Mouse (Mus musculus) midbrain, embryonic 12.5 days (tissue): ENCODE data around the gene Dbndd2. TPM values are rescaled to one million over a fixed set of nuclear protein-coding genes. Genes with fewer than 3 reads are reported as not detected.
A peak's percentile ranks its signal among the peaks of the same experiment; 100 is the strongest.

ENCODE experiments used
- ATAC-seq: fragments of 200-750 bp; cut with Nextera tagmentation; 2 replicates; pipeline ENCODE4 v1.8.0; 2017; ENCODE audit warnings: low read depth, moderate TSS enrichment, moderate library complexity; ENCODE audit not compliant: low FRiP score
- H3K27ac ChIP-seq: fragments of 300-500 bp; sonication (generic); replicated peaks from 2 replicates; pipeline ENCODE4 v1.5.1; 2016; ENCODE audit warnings: mild to moderate bottlenecking
- H3K27me3 ChIP-seq: fragments of 300-500 bp; sonication (generic); 2 replicates; pipeline ENCODE4 v1.6.1; 2016; ENCODE audit warnings: mild to moderate bottlenecking
- H3K36me3 ChIP-seq: fragments of 300-500 bp; sonication (generic); 2 replicates; pipeline ENCODE4 v1.6.1; 2016
- H3K4me1 ChIP-seq: fragments of 300-500 bp; sonication (generic); 2 replicates; pipeline ENCODE4 v1.6.1; 2016
- H3K4me2 ChIP-seq: fragments of 300-500 bp; sonication (generic); replicated peaks from 2 replicates; pipeline ENCODE4 v1.6.1; 2016; ENCODE audit warnings: mild to moderate bottlenecking, moderate library complexity
- H3K4me3 ChIP-seq: fragments of 300-500 bp; sonication (generic); 2 replicates; pipeline ENCODE4 v1.5.1; 2016; ENCODE audit warnings: mild to moderate bottlenecking
- H3K9ac ChIP-seq: fragments of 300-500 bp; sonication (generic); replicated peaks from 2 replicates; pipeline ENCODE4 v1.6.1; 2016; ENCODE audit warnings: mild to moderate bottlenecking, moderate library complexity
- H3K9me3 ChIP-seq: fragments of 300-500 bp; sonication (generic); 2 replicates; pipeline ENCODE4 v1.6.1; 2016; ENCODE audit warnings: mild to moderate bottlenecking
- WGBS: fragments of 180-500 bp; shearing (Covaris S2); methylation state at CpG from one replicate; pipeline ENCODE4 v1.1.7; 2016; 5-methylcytosine and 5-hydroxymethylcytosine counted together
- polyA plus RNA-seq: library from polyadenylated mRNA; unstranded; fragments of >200 nt; fragmentation: Nextera tagmentation; extraction: Ambion mirVana; gene quantifications from 2 replicates; pipeline ENCODE4 v1.2.1, GENCODE M21; 2016

Gene Dbndd2
- polyA plus RNA-seq, 1 experiment from 2014 or later = 4.7 TPM

DNA sequence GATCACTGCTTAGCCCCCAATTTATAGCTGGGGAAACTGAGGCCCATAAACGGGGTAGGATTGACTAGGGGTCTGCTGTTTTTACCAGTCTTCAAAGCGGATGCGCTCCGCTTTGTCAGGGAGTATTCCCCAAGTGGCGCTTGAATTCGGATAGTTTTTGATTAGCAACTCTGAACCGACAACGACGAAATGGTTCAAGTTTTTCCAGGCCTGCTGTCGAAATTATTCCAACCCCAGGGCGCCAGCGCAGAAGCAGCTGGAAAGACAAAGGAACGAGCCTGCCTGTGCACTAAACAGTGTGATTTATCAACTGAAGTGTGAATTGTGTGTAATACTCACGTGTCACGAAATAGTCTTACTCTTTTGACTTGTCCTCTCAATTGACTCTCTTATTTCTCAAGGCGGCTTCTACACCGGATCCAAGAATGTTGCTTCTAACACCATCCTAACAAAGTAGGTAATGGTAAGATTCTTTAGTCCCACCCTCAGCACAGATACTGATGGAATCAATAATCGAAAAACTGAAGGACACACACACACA lies 42.4 kb upstream of the Dbndd2 start, which contains the start of gene Sdc4:
Gene Sdc4 (minus strand): TSS at position 428 of the 541 bp plus-strand sequence.
- H3K4me1 ChIP-seq = peaks cover 24% of the 10 kb centered on the region
- peak within 1 kb of the TSS; percentile 52 for H3K4me3 ChIP-seq
- H3K27me3 ChIP-seq = peaks cover 29% of the 10 kb centered on the region
- 7% methylated on average over 18 of the region's 18 CpGs for WGBS
- no peaks in the 10 kb centered on the region for H3K36me3 ChIP-seq
- peak within 1 kb of the TSS; percentile 62 for H3K9ac ChIP-seq
- peak within 1 kb of the TSS; percentile 91 for H3K4me2 ChIP-seq
- 0 out of 2 replicates have a peak, but pooled peaks have one; percentile 19 for ATAC-seq
- no peaks in the 10 kb centered on the region for H3K9me3 ChIP-seq
- H3K27ac ChIP-seq = no peak within 1 kb of the TSS

DNA sequence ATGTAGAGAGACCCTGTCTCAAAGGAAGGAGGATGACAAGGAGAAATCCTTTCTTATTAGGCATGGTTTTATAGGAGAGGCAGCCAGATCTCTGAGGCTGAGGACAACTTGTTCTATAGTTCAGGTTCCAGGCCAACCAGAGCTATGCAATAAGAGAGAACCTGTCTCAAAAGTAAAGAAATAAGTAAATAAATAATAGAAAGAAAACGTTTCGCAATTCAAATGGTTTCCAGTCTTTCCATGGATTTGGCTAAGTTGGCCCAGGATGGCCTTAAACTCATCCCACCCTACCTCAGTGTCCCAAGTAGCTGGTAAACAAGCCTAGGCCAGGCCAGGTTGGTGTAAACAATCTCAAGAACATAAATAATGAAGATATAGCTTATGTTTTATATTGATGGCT lies 41.2 kb upstream of the Dbndd2 start:
- Histone ChIP-seq H3K36me3 (no peaks in the 10 kb centered on the region), H3K4me2 (no peak overlapping the region), H3K9me3 (no peaks in the 10 kb centered on the region), H3K9ac (no peak overlapping the region), H3K4me1 (peaks cover 24% of the 10 kb centered on the region), H3K27me3 (peaks cover 25% of the 10 kb centered on the region), H3K27ac (no peak overlapping the region), H3K4me3 (no peak overlapping the region)
- no peak for ATAC-seq
- WGBS = 92% methylated on average over 2 of the region's 2 CpGs

DNA sequence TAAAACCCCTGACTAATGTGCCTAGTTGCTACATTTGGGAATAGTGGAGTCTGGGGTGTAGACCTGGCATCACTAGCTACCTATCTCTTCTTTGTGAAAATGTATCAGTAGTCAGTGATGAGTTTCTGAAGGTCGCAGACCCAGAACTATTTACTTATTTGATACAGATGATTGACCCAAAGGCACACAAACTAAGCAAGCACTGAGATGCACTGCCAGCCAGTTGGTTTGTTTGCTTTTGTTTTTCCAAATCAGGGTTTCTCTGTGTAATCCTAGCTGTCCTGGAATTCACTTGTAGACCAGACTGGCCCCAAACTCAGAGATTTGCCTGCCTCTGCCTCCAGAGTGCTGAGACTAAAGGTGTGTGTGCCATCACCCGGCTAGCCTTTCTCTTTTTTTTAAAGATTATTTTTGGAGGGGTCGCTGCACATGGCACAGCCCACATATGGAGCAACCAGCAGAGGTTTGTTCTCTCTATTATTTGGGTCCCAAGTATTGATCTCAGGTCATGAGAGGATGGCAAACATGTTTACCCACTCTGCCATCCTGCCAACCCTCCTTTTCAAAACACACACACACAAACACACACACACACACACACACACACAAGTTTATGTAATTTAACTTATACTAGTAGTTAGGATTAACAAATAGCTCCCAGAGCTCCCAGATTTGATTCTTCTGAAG lies 40.4 kb upstream of the Dbndd2 start:
- H3K4me2 ChIP-seq = no peak overlapping the region
- peaks cover 21% of the 10 kb centered on the region for H3K27me3 ChIP-seq
- H3K4me1 ChIP-seq = peaks cover 24% of the 10 kb centered on the region
- H3K36me3 ChIP-seq = no peaks in the 10 kb centered on the region
- no peak overlapping the region for H3K4me3 ChIP-seq
- no peaks in the 10 kb centered on the region for H3K9me3 ChIP-seq
- no peak for ATAC-seq
- 74% methylated on average over 3 of the region's 3 CpGs for WGBS
- H3K9ac ChIP-seq = no peak overlapping the region
- H3K27ac ChIP-seq = no peak overlapping the region

DNA sequence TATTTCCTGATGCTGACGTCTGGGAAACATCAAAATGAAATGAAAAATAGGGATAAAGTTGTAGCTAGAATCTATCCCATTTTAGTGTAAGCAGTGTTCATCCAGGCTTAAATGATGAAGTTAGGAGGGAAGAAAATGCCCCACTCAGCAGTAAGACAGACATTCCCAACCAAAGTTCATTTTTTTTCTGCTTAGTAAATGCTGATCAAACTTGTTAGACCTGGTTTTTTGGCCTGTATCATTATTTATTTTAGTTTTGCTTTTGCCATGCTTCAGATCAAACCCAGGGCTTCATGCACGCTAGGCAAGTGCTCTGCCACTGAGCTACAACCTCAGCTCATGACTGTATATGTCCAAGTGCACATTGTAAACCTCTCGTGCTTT lies 39.8 kb upstream of the Dbndd2 start:
- H3K4me1 ChIP-seq = peaks cover 24% of the 10 kb centered on the region
- peaks cover 16% of the 10 kb centered on the region for H3K27me3 ChIP-seq
- H3K9me3 ChIP-seq = no peaks in the 10 kb centered on the region
- ATAC-seq = no peak
- H3K27ac ChIP-seq = no peak overlapping the region
- H3K9ac ChIP-seq = no peak overlapping the region
- H3K4me2 ChIP-seq = no peak overlapping the region
- H3K4me3 ChIP-seq = no peak overlapping the region
- no peaks in the 10 kb centered on the region for H3K36me3 ChIP-seq
- WGBS = 80% methylated on average over 3 of the region's 3 CpGs

DNA sequence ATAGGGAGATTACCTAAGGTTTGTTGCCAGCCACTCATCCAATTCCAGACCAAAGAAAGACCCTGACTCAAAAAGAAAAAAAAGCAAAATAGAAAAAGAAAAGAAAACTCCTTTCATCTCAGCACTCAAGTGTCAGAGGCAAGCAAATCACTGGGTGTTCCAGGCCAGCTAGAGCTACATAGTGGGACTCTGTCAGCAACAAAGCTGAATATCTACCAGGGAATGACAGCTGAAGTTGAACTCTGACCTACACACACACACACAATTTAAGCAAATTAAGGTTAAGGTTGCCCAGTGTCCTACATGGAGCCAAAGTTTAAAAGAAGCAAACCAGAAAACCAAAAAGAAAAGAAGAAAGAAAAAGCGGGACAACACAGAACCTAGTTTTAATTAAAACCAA lies 37.8 kb upstream of the Dbndd2 start:
- Histone ChIP-seq H3K9me3 (no peaks in the 10 kb centered on the region), H3K27ac (no peak overlapping the region), H3K9ac (no peak overlapping the region), H3K4me2 (no peak overlapping the region), H3K4me3 (no peak overlapping the region), H3K36me3 (no peaks in the 10 kb centered on the region), H3K4me1 (0 out of 2 replicates have a peak, but pooled peaks cover 7% of the 10 kb centered on the region), H3K27me3 (no peaks in the 10 kb centered on the region)
- 82% methylated on average over 1 of the region's 1 CpGs for WGBS
- ATAC-seq = no peak

DNA sequence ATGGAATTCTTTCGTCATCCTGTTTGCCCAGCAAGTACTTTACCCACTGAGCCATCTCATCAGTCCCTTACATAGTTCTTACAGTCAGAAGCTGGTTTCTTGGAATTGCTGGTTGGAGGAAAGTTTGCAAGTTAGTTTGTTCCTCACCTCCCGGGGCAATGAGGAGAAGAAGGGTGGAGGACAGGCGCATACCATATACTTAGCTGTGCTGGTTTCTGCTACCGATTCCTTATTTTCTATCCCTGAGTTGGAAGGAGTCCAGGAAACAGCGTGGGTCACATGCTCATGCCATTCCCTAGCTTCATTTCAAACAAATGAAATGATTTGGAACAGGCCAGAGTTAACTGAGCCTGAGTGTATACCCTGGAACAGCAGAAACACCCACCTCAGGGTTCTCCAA lies 37.0 kb upstream of the Dbndd2 start:
- no peak for ATAC-seq
- 75% methylated on average over 5 of the region's 5 CpGs for WGBS

DNA sequence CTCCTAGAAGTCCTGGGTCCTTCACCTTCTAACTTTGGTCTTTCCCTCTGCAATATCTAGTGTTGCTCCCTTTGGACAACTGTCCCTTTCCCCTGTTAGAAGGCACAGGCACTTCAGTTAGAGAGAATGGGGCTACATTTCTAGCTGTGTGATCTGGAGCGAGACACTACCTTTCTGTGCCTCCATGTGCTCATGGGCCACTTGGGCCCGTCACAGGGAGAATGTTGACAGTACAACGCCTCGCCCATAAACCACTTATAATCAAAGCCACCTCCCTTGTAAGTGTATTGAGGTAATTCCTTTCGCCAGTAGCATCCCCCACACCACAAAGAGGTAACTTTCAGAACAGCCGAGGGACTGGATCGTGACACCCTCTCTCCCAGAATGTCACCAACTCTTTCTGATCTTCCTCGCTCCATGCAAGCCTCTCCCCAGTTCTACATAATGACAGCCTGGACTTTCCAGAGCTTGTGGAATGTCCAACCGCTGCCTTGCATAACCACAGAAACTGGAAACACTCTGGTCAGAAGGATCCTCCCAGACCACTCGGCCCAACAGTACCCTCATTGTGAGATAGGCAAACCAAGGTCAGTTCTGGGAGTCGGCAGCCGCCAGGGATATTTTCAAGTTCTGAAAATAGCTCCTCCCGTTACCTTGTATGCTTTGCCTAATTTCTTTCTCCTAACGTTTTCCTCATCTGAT lies 36.4 kb upstream of the Dbndd2 start:
- no peak overlapping the region for H3K9ac ChIP-seq
- 90% methylated on average over 14 of the region's 14 CpGs for WGBS
- H3K4me1 ChIP-seq = no peaks in the 10 kb centered on the region
- no peak overlapping the region for H3K27ac ChIP-seq
- no peaks in the 10 kb centered on the region for H3K9me3 ChIP-seq
- H3K36me3 ChIP-seq = no peaks in the 10 kb centered on the region
- no peaks in the 10 kb centered on the region for H3K27me3 ChIP-seq
- ATAC-seq = no peak
- no peak overlapping the region for H3K4me2 ChIP-seq
- no peak overlapping the region for H3K4me3 ChIP-seq

More for the DNA sequence above, 37.0 kb upstream of the Dbndd2 start:
- no peak overlapping the region for H3K27ac ChIP-seq
- H3K27me3 ChIP-seq = no peaks in the 10 kb centered on the region
- no peak overlapping the region for H3K4me2 ChIP-seq
- no peak overlapping the region for H3K4me3 ChIP-seq
- H3K9ac ChIP-seq = no peak overlapping the region
- no peaks in the 10 kb centered on the region for H3K36me3 ChIP-seq
- H3K9me3 ChIP-seq = no peaks in the 10 kb centered on the region
- H3K4me1 ChIP-seq = no peaks in the 10 kb centered on the region

DNA sequence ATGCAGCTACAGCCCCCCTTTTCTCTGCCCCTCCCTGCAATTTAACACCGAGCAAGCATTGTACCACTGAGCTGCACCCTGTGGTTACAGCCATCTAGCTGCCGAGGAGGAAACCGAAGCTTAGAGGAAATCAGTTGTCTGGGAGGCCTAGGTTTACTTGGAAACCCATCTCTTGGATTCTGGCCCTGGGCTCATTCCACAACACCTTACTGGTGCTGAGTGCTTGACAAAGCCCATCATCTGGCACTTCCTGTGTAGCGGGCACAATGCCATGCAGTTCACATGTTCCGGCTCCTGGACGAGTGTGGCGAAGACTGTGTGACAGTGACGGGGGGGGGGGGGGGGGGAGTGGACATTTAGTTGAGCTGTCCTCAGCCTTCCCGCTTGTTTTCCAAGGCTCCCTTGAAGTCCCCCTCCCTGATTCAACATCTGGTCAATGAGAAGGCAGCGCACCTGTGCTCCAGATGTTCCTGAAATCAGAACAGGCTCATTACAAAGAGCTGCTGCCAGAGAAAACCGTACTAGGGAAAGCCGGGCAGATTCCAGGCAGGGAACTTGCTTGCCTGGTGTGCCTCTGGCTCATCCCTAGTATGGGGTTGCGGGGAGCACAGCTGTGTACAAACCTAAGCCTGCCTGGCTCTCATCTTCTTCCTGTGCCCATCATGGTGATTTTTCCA lies 33.8 kb upstream of the Dbndd2 start:
- no peaks in the 10 kb centered on the region for H3K27me3 ChIP-seq
- no peak for ATAC-seq
- peaks cover 10% of the 10 kb centered on the region; the same call in 1 of the 2 replicates for H3K4me1 ChIP-seq
- H3K27ac ChIP-seq = no peak overlapping the region
- H3K4me3 ChIP-seq = no peak overlapping the region
- H3K9ac ChIP-seq = no peak overlapping the region
- WGBS = 46% methylated on average over 13 of the region's 13 CpGs
- H3K36me3 ChIP-seq = no peaks in the 10 kb centered on the region
- no peaks in the 10 kb centered on the region for H3K9me3 ChIP-seq
- no peak overlapping the region for H3K4me2 ChIP-seq

DNA sequence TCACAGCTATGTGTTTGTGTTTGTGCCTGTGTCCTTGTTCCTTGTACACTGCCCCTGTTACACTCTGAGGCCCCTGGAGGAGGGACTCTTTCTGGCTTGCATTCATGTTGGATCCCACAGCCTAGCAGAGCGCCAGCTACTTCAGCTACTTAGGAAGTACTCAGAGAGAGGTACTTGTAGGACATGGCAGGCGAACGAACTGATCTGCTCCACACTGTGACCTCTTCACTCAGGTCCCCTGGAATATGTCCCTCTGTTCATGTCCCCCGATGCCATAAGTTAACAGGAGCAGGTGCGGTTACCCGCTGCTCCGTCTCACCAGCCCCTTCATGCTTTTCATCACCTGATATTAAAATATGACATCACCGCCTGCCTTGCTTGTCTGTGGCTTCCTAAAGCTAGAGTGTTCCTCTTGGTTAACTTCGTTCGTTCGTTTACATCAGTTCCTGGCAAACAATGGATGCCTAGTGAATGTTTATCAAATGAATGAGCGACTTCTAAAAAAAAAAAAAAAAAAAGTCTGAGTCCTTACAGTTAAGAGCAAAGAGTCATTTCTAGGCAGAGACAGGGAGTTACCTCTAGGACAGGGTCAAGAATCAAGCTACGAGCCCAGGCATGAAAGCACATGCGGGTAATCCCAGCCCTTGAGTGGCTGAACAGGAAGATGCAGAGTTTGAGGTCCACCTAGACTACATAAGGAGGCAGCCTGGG lies 32.7 kb upstream of the Dbndd2 start:
- Histone ChIP-seq H3K27me3 (no peaks in the 10 kb centered on the region), H3K9ac (no peak overlapping the region), H3K36me3 (no peaks in the 10 kb centered on the region), H3K27ac (no peak overlapping the region), H3K4me1 (peaks cover 10% of the 10 kb centered on the region; the same call in 1 of the 2 replicates), H3K4me2 (no peak overlapping the region), H3K9me3 (no peaks in the 10 kb centered on the region), H3K4me3 (no peak overlapping the region)
- ATAC-seq = no peak
- WGBS = 88% methylated on average over 14 of the region's 14 CpGs

DNA sequence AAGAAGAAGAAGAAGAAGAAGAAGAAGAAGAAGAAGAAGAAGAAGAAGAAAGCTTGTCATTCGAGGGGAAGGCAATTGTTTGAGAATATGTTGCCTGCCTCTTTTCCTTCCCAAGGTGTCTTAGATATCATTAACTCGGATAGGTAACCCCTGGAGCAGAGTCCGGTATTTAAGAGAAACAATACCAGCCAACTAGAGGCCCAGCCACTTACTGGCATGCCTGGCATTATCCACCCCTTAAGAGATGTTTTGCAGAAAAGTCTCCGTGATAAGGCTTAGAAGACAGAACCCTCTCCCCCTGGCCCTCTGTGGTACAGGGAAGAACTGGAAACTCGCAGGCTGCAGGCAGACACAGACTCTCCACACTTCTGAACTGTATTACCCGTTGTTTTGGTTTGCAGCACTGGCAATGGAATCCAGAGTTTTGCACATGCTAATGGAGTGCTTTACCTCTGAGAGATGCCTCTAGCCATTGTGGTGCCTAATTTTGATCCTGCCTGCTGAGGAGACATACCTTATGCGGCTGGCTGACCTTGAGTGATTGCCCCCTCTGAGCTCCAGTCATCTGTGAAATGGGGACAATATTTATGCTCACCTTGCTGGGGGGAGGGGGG lies 31.9 kb upstream of the Dbndd2 start:
- H3K4me2 ChIP-seq = no peak overlapping the region
- WGBS = 71% methylated on average over 7 of the region's 7 CpGs
- H3K36me3 ChIP-seq = no peaks in the 10 kb centered on the region
- no peak overlapping the region for H3K4me3 ChIP-seq
- peaks cover 10% of the 10 kb centered on the region; the same call in 1 of the 2 replicates for H3K4me1 ChIP-seq
- H3K9ac ChIP-seq = no peak overlapping the region
- H3K27ac ChIP-seq = no peak overlapping the region
- H3K27me3 ChIP-seq = no peaks in the 10 kb centered on the region
- no peak for ATAC-seq
- no peaks in the 10 kb centered on the region for H3K9me3 ChIP-seq

DNA sequence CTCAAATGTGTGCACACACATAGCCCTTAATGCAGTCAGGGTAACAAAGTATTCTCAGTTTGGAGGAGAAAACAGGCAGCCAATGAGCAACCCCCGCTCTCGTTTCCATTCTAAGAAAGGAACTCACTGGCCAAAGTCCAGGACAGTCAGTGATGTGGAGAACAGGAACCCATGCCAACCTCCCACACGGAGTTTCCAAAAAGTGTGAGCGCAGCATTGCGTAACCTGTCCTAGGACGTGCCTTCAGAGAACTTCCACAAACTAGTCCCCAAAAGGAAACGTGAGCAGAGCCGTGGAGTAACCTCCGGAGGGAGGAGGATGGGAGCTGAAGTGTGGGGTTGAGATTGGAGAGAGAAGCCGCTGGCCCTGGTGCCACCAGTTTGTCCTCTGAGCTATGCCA lies 31.1 kb upstream of the Dbndd2 start:
- 83% methylated on average over 10 of the region's 10 CpGs for WGBS
- ATAC-seq = no peak
- Histone ChIP-seq H3K4me1 (peaks cover 10% of the 10 kb centered on the region; the same call in 1 of the 2 replicates), H3K27me3 (no peaks in the 10 kb centered on the region), H3K4me2 (no peak overlapping the region), H3K4me3 (no peak overlapping the region), H3K9ac (no peak overlapping the region), H3K9me3 (no peaks in the 10 kb centered on the region), H3K27ac (no peak overlapping the region), H3K36me3 (no peaks in the 10 kb centered on the region)
